Mouse (Mus musculus) MEL (cell line): Measurements from ENCODE around the gene Tnn. TPM values are rescaled to one million over a fixed set of nuclear protein-coding genes. Genes with fewer than 3 reads are reported as not detected.

Source experiments
- DNase-seq: peaks from one replicate; pipeline ENCODE4 v3.0.0; 2011; ENCODE audit warnings: low read depth, low spot score
- H3K27ac ChIP-seq: 2 replicates; pipeline ENCODE4 v1.5.1; 2012; ENCODE audit warnings: low read depth, mild to moderate bottlenecking, control low read depth, low read length, moderate library complexity; ENCODE audit not compliant: control insufficient read depth
- H3K27me3 ChIP-seq, 2 experiments: fragments of 150-350 bp in 1 of 2; sonication (generic) in 1 of 2; 2 replicates each; pipeline ENCODE4 v1.6.1; 2012; ENCODE audit warnings: low read length in 2 of 2, mild to moderate bottlenecking in 2 of 2, improper control_type of control experiment in 1 of 2, moderate library complexity in 1 of 2; ENCODE audit not compliant: insufficient read depth in 2 of 2, control insufficient read depth in 1 of 2
- H3K36me3 ChIP-seq, 2 experiments: 2 replicates each; pipeline ENCODE4 v1.6.1; 2012 to 2014; ENCODE audit warnings: low read length in 2 of 2, improper control_type of control experiment in 1 of 2, inconsistent platforms in 1 of 2, mild to moderate bottlenecking in 1 of 2; ENCODE audit not compliant: insufficient read depth in 2 of 2, control insufficient read depth in 1 of 2
- H3K4me1 ChIP-seq, 2 experiments: fragments of 150-350 bp in 1 of 2; sonication (generic) in 1 of 2; 2 replicates each; pipeline ENCODE4 v1.6.1; 2012; ENCODE audit warnings: low read length in 2 of 2, improper control_type of control experiment in 1 of 2, mild to moderate bottlenecking in 1 of 2; ENCODE audit not compliant: insufficient read depth in 2 of 2, control insufficient read depth in 1 of 2
- H3K4me3 ChIP-seq, 2 experiments: fragments of 150-350 bp in 1 of 2; sonication (generic) in 1 of 2; 2 replicates each; pipeline ENCODE4 v1.5.1; 2012; ENCODE audit warnings: low read depth in 2 of 2, low read length in 2 of 2, mild to moderate bottlenecking in 2 of 2, moderate library complexity in 2 of 2, control low read depth in 1 of 2, improper control_type of control experiment in 1 of 2; ENCODE audit not compliant: control insufficient read depth in 1 of 2, insufficient read depth in 1 of 2
- H3K79me2 ChIP-seq: 2 replicates; pipeline ENCODE4 v1.6.1; 2012; ENCODE audit warnings: mild to moderate bottlenecking, low read length, moderate library complexity; ENCODE audit not compliant: control insufficient read depth, poor library complexity, insufficient read depth
- H3K9ac ChIP-seq: 2 replicates; pipeline ENCODE4 v1.6.1; 2012; ENCODE audit warnings: low read depth, mild to moderate bottlenecking, control low read depth, low read length, moderate library complexity; ENCODE audit not compliant: control insufficient read depth, poor library complexity, severe bottlenecking
- H3K9me3 ChIP-seq: fragments of 150-350 bp; sonication (generic); replicated peaks from 2 replicates; pipeline ENCODE4 v1.6.1; 2012; ENCODE audit warnings: mild to moderate bottlenecking, low read length, improper control_type of control experiment, moderate library complexity; ENCODE audit not compliant: insufficient read depth
- CHD1 ChIP-seq: IDR thresholded peaks from 2 replicates; pipeline ENCODE4 v1.6.1; 2012; ENCODE audit warnings: low read depth, mild to moderate bottlenecking, inconsistent platforms, low read length, improper control_type of control experiment
- CHD2 ChIP-seq: IDR thresholded peaks from 2 replicates; pipeline ENCODE4 v1.6.1; 2011; ENCODE audit warnings: low read length, improper control_type of control experiment
- CTCF ChIP-seq, 3 experiments: IDR thresholded peaks in 2 of 3; conservative IDR thresholded peaks in 1 of 3; 2 replicates each; pipeline ENCODE4 v1.5.1; 2011 to 2012; ENCODE audit warnings: low read length in 3 of 3, low read depth in 2 of 3, mild to moderate bottlenecking in 2 of 3, improper control_type of control experiment in 1 of 3, inconsistent platforms in 1 of 3, mixed read lengths in 1 of 3, moderate library complexity in 1 of 3; ENCODE audit not compliant: control insufficient read depth in 1 of 3, insufficient read depth in 1 of 3, poor library complexity in 1 of 3, severe bottlenecking in 1 of 3
- E2F4 ChIP-seq: IDR thresholded peaks from 2 replicates; pipeline ENCODE4 v1.6.1; 2011; ENCODE audit warnings: low read depth, low read length, improper control_type of control experiment, borderline replicate concordance
- ELF1 ChIP-seq: IDR thresholded peaks from 2 replicates; pipeline ENCODE4 v1.6.1; 2014; ENCODE audit warnings: low read depth, mild to moderate bottlenecking, inconsistent platforms, low read length, improper control_type of control experiment, moderate library complexity
- EP300 ChIP-seq, 2 experiments: IDR thresholded peaks; 2 replicates each; pipeline ENCODE4 v1.6.1; 2011; ENCODE audit warnings: improper control_type of control experiment in 2 of 2, low read length in 2 of 2, low read depth in 1 of 2, mild to moderate bottlenecking in 1 of 2
- ETS1 ChIP-seq: IDR thresholded peaks from 2 replicates; pipeline ENCODE4 v1.6.1; 2012; ENCODE audit warnings: low read depth, mild to moderate bottlenecking, inconsistent platforms, low read length, improper control_type of control experiment, moderate library complexity
- GATA1 ChIP-seq: IDR thresholded peaks from 2 replicates; pipeline ENCODE4 v1.6.1; 2011; ENCODE audit warnings: low read depth, low read length, improper control_type of control experiment
- JUND ChIP-seq: IDR thresholded peaks from 2 replicates; pipeline ENCODE4 v1.6.1; 2011; ENCODE audit warnings: low read depth, mild to moderate bottlenecking, improper control_type of control experiment, low read length
- MAFK ChIP-seq: IDR thresholded peaks from 2 replicates; pipeline ENCODE4 v1.6.1; 2011; ENCODE audit warnings: low read depth, mild to moderate bottlenecking, low read length, improper control_type of control experiment, borderline replicate concordance
- MAX ChIP-seq: IDR thresholded peaks from 2 replicates; pipeline ENCODE4 v1.6.1; 2011; ENCODE audit warnings: low read length, improper control_type of control experiment
- MEF2A ChIP-seq: IDR thresholded peaks from 2 replicates; pipeline ENCODE4 v1.6.1; 2014; ENCODE audit warnings: low read depth, mild to moderate bottlenecking, inconsistent platforms, low read length, improper control_type of control experiment; ENCODE audit not compliant: poor library complexity, insufficient replicate concordance, severe bottlenecking; ENCODE audit errors: extremely low read depth
- MYB ChIP-seq: IDR thresholded peaks from 2 replicates; pipeline ENCODE4 v1.6.1; 2011; ENCODE audit warnings: mild to moderate bottlenecking, low read depth, low read length, improper control_type of control experiment
- MYC ChIP-seq: IDR thresholded peaks from 2 replicates; pipeline ENCODE4 v1.6.1; 2011; ENCODE audit warnings: low read depth, mild to moderate bottlenecking, low read length, improper control_type of control experiment, moderate library complexity
- NELFE ChIP-seq: IDR thresholded peaks from 2 replicates; pipeline ENCODE4 v1.6.1; 2011; ENCODE audit warnings: low read depth, low read length, improper control_type of control experiment
- POLR2A ChIP-seq, 2 experiments: IDR thresholded peaks; 2 replicates each; pipeline ENCODE4 v1.6.1; 2011 to 2012; ENCODE audit warnings: low read length in 2 of 2, mild to moderate bottlenecking in 2 of 2, control low read depth in 1 of 2, improper control_type of control experiment in 1 of 2, low read depth in 1 of 2, moderate library complexity in 1 of 2; ENCODE audit not compliant: control insufficient read depth in 1 of 2, insufficient read depth in 1 of 2, poor library complexity in 1 of 2
- RAD21 ChIP-seq: IDR thresholded peaks from 2 replicates; pipeline ENCODE4 v1.6.1; 2011; ENCODE audit warnings: mild to moderate bottlenecking, low read depth, low read length, improper control_type of control experiment
- RCOR1 ChIP-seq: IDR thresholded peaks from 2 replicates; pipeline ENCODE4 v1.6.1; 2012; ENCODE audit warnings: low read depth, mild to moderate bottlenecking, inconsistent platforms, low read length, improper control_type of control experiment
- SIN3A ChIP-seq: IDR thresholded peaks from 2 replicates; pipeline ENCODE4 v1.6.1; 2012; ENCODE audit warnings: low read length, improper control_type of control experiment, inconsistent platforms
- SMC3 ChIP-seq: IDR thresholded peaks from 2 replicates; pipeline ENCODE4 v1.6.1; 2011; ENCODE audit warnings: low read depth, low read length, improper control_type of control experiment
- TBP ChIP-seq: IDR thresholded peaks from 2 replicates; pipeline ENCODE4 v1.8.0; 2011; ENCODE audit warnings: low read depth, low read length, improper control_type of control experiment
- UBTF ChIP-seq: IDR thresholded peaks from 2 replicates; pipeline ENCODE4 v1.6.1; 2012; ENCODE audit warnings: low read depth, mild to moderate bottlenecking, inconsistent platforms, low read length, improper control_type of control experiment, moderate library complexity, borderline replicate concordance; ENCODE audit not compliant: insufficient read depth
- USF2 ChIP-seq, 2 experiments: IDR thresholded peaks; 2 replicates each; pipeline ENCODE4 v1.6.1; 2011 to 2012; ENCODE audit warnings: improper control_type of control experiment in 2 of 2, low read length in 2 of 2, borderline replicate concordance in 1 of 2, inconsistent platforms in 1 of 2, low read depth in 1 of 2, mild to moderate bottlenecking in 1 of 2; ENCODE audit not compliant: insufficient read depth in 1 of 2
- ZC3H11A ChIP-seq: IDR thresholded peaks from 2 replicates; pipeline ENCODE4 v1.6.1; 2012; ENCODE audit warnings: low read depth, mild to moderate bottlenecking, inconsistent platforms, low read length, improper control_type of control experiment
- ZKSCAN1 ChIP-seq: IDR thresholded peaks from 2 replicates; pipeline ENCODE4 v1.6.1; 2012; ENCODE audit warnings: low read depth, mild to moderate bottlenecking, inconsistent platforms, low read length, improper control_type of control experiment, moderate library complexity
- polyA plus RNA-seq, 2 experiments: library from polyadenylated mRNA; stranded (reverse) in 1 of 2; unstranded in 1 of 2; fragments of >175 nt in 1 of 2; fragments of >200 nt in 1 of 2; gene quantifications; 2 replicates each; pipeline versions ENCODE4 v1.2.1 to v1.2.4; 2012; ENCODE audit warnings: low replicate concordance in 2 of 2, low read depth in 1 of 2; ENCODE audit not compliant: insufficient read length in 2 of 2, insufficient read depth in 1 of 2, missing spikeins in 1 of 2
- total RNA-seq: library from RNA; depleted of rRNA; stranded (reverse); fragments of 300-350 nt; gene quantifications from 2 replicates; pipeline ENCODE4 v1.2.3, GENCODE M21; 2012

Gene Tnn
- total and polyA plus RNA-seq, 3 experiments = not detected

GRCm38 (mm10) chr1:160082647-160083046, 70.7 kb downstream of the Tnn start:
- Histone ChIP-seq H3K27me3 (no peaks in the 10 kb centered on the region), H3K9ac (no peak overlapping the region), H3K79me2 (no peaks in the 10 kb centered on the region), H3K36me3 (no peaks in the 10 kb centered on the region), H3K4me3 (no peak overlapping the region), H3K9me3 (no peaks in the 10 kb centered on the region), H3K27ac (no peak overlapping the region), H3K4me1 (no peaks in the 10 kb centered on the region)
- TF ChIP-seq EP300 (IDR thresholded peaks at IDR 0.05; ENCODE audit: low read depth in 1 of 2, low read length in 2 of 2) (no peak), CTCF (IDR thresholded peaks at IDR 0.05 in 2 of 3, conservative IDR thresholded peaks at IDR 0.05 in 1 of 3; ENCODE audit: control insufficient read depth in 1 of 3, insufficient read depth in 1 of 3, low read depth in 2 of 3, low read length in 3 of 3, poor library complexity in 1 of 3, severe bottlenecking in 1 of 3) (no peak), MYB (no peak), MAX (no peak), MAFK (no peak), UBTF (no peak), SIN3A (no peak), CHD2 (no peak), ZKSCAN1 (no peak), NELFE (no peak), ELF1 (no peak)
- no peak for DNase-seq

- TF ChIP-seq RAD21 (peak; percentile 66), RCOR1 (no peak), POLR2A (IDR thresholded peaks at IDR 0.05; ENCODE audit: control insufficient read depth in 1 of 2, insufficient read depth in 1 of 2, low read depth in 1 of 2, low read length in 2 of 2, poor library complexity in 1 of 2) (no peak), TBP (no peak), E2F4 (no peak), CHD1 (no peak), EP300 (IDR thresholded peaks at IDR 0.05; ENCODE audit: low read depth in 1 of 2, low read length in 2 of 2) (no peak), MYC (no peak), GATA1 (peak; percentile 40; the same call in 1 of the 2 replicates), JUND (no peak), USF2 (IDR thresholded peaks at IDR 0.05; ENCODE audit: borderline replicate concordance in 1 of 2, insufficient read depth in 1 of 2, low read depth in 1 of 2, low read length in 2 of 2) (no peak), SMC3 (peak; percentile 62), NELFE (no peak), ETS1 (no peak), ZC3H11A (peak; percentile 34), MEF2A (no peak), MAFK (no peak), CTCF (IDR thresholded peaks at IDR 0.05 in 2 of 3, conservative IDR thresholded peaks at IDR 0.05 in 1 of 3; ENCODE audit: control insufficient read depth in 1 of 3, insufficient read depth in 1 of 3, low read depth in 2 of 3, low read length in 3 of 3, poor library complexity in 1 of 3, severe bottlenecking in 1 of 3) (peak; percentile 48 to 81 (median 62)), UBTF (no peak), SIN3A (no peak)
- Histone ChIP-seq H3K9me3 (no peaks in the 10 kb centered on the region), H3K4me1 (no peaks in the 10 kb centered on the region), H3K9ac (no peak overlapping the region), H3K27me3 (no peaks in the 10 kb centered on the region), H3K79me2 (no peaks in the 10 kb centered on the region), H3K27ac (no peak overlapping the region), H3K4me3 (no peak overlapping the region), H3K36me3 (no peaks in the 10 kb centered on the region)
- peak; percentile 53 for DNase-seq
Observed at GRCm38 (mm10) chr1:160080800-160081436, 72.5 kb downstream of the Tnn start.
